Mouse (Mus musculus): Measurements from ENCODE around the gene Gm17617. TPM values are rescaled to one million over a fixed set of nuclear protein-coding genes. Genes with fewer than 3 reads are reported as not detected.
"Not testable (repeated sequence)": the region's sequence is repeated elsewhere in the genome, so short reads cannot be mapped to it uniquely, and the experiment has no call there.

The Gm17617 gene
- total RNA-seq, 4 experiments from 2014 or later, result not detected

DNA sequence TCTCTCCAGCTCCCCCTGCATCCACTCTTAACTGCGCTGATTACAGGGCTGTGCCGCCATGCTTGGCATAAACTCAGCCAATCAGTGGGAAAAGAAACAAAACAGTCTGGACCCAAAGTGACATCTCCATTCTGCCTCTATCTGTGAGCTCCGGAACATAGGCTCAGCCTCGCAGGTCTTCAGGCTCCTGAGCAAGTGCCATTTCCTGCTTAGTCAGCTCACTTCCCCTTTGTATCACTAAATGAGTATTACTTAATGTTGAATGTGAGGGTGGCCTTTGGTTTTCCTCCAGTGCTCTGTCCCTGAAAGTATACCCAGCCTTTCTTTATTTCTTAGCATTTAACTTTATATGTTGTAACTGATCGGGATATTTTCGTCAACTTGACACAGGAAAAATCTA is 8.4 kb downstream of the Gm17617 start:
- no peak for DNase-seq

DNA sequence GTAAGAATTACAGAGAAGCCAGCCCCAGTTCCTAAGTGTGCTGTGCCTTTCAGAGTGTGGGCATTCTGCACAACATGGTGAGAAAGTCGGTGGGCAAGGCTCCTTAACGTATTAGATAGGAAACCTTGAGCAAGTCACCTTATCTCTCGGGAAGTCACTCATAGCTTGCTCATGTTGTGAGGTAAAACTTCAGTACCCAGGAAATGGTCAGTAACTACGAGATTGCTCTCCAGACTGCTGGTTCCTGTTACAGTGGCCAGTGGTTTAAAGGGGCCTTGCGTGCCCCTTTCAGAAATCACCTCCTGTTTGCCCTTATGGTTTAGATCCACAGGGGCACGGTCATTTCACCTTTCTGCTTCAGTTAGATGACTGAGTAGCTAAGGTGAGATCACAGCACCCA is 19.0 kb downstream of the Gm17617 start:
- no peak for DNase-seq

DNA sequence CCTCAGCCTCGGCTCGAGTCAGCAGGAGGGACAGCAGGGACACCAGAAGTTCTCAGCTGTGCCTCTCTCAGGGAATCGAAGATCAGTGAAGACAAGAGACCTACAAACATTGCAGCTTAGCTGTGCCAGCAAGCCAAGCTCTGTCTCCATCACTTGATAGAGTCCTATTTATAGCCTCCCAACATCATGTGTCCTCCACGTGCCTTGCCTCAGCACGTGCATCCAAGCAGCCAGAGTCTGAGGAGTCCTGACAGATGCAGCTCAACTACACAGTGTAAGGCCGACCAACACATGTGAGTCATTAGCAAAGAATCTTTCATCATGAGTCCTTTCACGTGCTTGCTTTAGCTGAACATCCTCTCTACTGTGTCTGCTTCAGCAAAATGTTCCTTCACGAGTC is 25.7 kb downstream of the Gm17617 start:
- DNase-seq, result peak; percentile 79

DNA sequence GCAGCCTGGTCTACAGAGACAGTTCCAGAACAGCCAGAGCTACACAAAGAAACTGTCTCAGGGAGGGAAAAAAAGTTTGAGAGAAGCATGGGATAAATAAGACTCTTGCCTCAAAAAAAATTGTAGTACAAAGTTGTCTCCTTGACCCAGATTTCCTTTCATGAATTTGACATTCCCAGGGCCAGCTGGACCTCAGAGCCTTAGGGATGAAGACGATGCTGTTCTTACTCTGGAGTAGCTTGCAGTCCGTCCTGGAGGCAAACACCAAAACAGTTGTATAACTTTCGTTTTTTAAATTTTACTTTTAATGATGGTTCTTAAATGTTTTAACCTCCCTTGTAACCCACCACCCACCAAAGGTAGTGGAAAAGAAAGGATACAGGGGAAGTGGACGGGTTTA is 26.2 kb downstream of the Gm17617 start:
- DNase-seq, result no peak

DNA sequence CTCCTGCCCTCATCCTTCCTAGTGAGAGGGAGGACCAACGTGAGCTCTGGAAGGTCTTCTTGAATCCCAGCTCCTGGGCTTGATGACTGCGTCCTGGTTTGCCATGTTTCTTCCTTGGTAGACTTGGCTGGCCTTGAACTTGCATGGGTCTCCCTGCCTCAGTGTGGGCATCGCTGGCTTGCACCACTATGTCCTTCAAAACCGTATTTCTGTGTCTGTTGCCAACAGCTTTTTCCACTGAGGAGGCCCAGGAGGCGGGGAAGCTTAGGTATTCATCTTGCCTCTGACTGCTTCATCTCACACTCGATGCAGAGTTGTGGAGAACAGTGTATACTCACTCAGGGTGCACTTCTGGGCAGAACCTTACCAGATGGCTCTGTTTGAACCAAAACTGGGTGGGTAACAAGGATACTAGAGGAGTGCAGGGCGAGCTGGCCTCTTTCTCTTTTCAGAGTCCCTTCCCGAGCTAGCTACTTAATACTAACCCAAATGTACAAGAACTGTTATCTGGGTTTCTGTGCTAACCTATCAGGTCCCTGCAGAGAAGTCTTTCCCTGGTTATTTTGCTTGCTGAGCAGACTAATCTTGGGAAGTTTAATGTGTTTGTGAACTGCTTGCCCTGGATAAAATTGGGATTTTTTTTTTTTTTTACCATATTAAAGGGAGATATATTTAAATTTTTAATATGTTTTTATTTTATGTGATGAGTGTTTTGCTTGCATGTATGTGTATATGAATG is 27.2 kb downstream of the Gm17617 start:
- DNase-seq, result peak; percentile 83

- peak; percentile 96 for DNase-seq
Measured at GRCm38 (mm10) chr13:55105045-55105952, 28.0 kb downstream of the Gm17617 start, which contains the start of gene Zfp346. Gene Zfp346 (plus strand): TSS chr13:55105311.

DNA sequence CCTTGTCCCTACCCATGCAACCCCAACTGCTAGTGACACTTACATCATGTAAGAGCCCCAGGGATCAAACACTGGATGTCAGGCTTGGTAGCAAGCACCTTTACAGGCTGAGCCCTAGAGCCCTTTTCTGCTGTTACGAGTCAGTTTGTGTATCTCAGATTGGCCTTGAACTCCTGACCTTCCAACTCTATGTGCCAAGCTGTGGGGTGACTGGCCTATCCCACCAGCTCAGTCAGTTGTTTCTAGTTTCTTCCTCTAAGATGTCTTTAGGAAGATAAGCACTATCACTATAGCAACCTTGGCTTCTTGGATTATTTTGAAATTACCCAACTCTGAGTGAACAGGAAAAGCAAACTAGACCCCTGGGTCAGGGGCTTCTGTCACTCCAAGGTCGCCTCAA is 30.0 kb downstream of the Gm17617 start:
- no peak for DNase-seq

GRCm38 (mm10) chr13:55102366-55102765 is 31.0 kb downstream of the Gm17617 start:
- DNase-seq, result no peak

GRCm38 (mm10) chr13:55101627-55102026 is 31.7 kb downstream of the Gm17617 start:
- DNase-seq, result no peak

GRCm38 (mm10) chr13:55099726-55100478 is 33.4 kb downstream of the Gm17617 start, which contains the start of gene Uimc1:
Gene Uimc1 (minus strand): TSS chr13:55100300.
- peak; percentile 63 for DNase-seq

GRCm38 (mm10) chr13:55099066-55099725 is 34.2 kb downstream of the Gm17617 start:
- DNase-seq, result no peak

GRCm38 (mm10) chr13:55097841-55098240 is 35.5 kb downstream of the Gm17617 start:
- DNase-seq, result not testable (repeated sequence)

DNA sequence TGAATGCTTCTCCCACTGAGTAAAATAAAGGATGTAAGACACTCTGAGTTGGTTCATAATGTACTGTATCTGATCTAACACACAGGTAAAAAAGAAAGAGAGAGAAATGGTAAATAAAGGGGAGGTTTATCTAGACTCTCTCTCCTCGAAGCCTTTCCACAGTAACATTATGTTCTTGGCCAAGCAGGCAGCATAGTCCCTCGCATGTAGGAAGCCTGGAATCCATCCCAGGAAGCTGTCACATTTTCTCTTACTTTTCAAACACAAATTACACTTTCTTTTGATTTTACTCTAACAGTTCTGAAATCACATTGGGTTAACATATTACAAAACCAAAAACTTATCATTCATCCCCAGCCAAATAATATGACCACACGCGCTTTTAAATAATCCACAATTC is 40.8 kb downstream of the Gm17617 start:
- no peak for DNase-seq

Other genes starting within 250 kb of the Gm17617 start
- 10 to 100 TPM in 2 of 4 experiments, 1 to 10 TPM in 2; 7.6 to 14.6 (median 11.4) TPM for gene Unc5a, start 184.1 kb downstream of the Gm17617 start, total RNA-seq (2022)
- 1 to 10 TPM; 1.1 to 4.0 (median 2.6) TPM for gene Hk3, start 112.2 kb downstream of the Gm17617 start, total RNA-seq (2022)
- 10 to 100 TPM; 25.2 to 45.6 (median 30.6) TPM for gene Uimc1, start 33.2 kb downstream of the Gm17617 start, total RNA-seq (2022)
- 10 to 100 TPM; 50.4 to 83.6 (median 73.9) TPM for gene Zfp346, start 28.2 kb downstream of the Gm17617 start, total RNA-seq (2022)
- gene Fgfr4, start 19.1 kb upstream of the Gm17617 start, total RNA-seq (2022), result 10 to 100 TPM; 19.0 to 63.2 (median 35.3) TPM
- 100 to 1,000 TPM in 2 of 4 experiments, 10 to 100 TPM in 2; 84.9 to 139 (median 113) TPM for gene Nsd1, start 76.2 kb upstream of the Gm17617 start, total RNA-seq (2022)
- gene Prelid1, start 187.0 kb upstream of the Gm17617 start, total RNA-seq (2022), result 100 to 1,000 TPM; 146 to 172 (median 162) TPM
- gene Rab24, start 188.4 kb upstream of the Gm17617 start, total RNA-seq (2022), result 100 to 1,000 TPM in 1 of 4 experiments, 10 to 100 TPM in 3; 62.0 to 102 (median 88.6) TPM
- gene Mxd3, start 196.3 kb upstream of the Gm17617 start, total RNA-seq (2022), result 1 to 10 TPM in 2 of 4 experiments, under 1 TPM in 2; 0.30 to 1.9 (median 1.1) TPM
- 100 to 1,000 TPM; 112 to 127 (median 118) TPM for gene Lman2, start 229.2 kb upstream of the Gm17617 start, total RNA-seq (2022)
- gene Rgs14, start 236.2 kb upstream of the Gm17617 start, total RNA-seq (2022), result 1 to 10 TPM in 1 of 4 experiments, under 1 TPM in 3; 0.45 to 1.8 (median 0.88) TPM

Measured in adrenal gland, adult 8-10 months (tissue).